Mouse (Mus musculus) heart, embryonic 15.5 days (tissue): ENCODE results near the gene Gsg1l2. TPM values are rescaled to one million over a fixed set of nuclear protein-coding genes. Genes with fewer than 3 reads are reported as not detected.

Experiments used
- ATAC-seq: fragments of 200-750 bp; cut with Nextera tagmentation; replicated peaks from 2 replicates; pipeline ENCODE4 v1.8.0; 2017; ENCODE audit warnings: low read depth, moderate TSS enrichment; ENCODE audit not compliant: insufficient number of reproducible peaks, insufficient read depth, low FRiP score
- H3K27ac ChIP-seq: fragments of 300-500 bp; sonication (generic); 2 replicates; pipeline ENCODE4 v1.5.1; 2015; ENCODE audit warnings: mild to moderate bottlenecking, inconsistent platforms
- H3K27me3 ChIP-seq: fragments of 300-500 bp; sonication (generic); 2 replicates; pipeline ENCODE4 v1.6.1; 2015; ENCODE audit warnings: inconsistent platforms
- H3K36me3 ChIP-seq: fragments of 300-500 bp; sonication (generic); 2 replicates; pipeline ENCODE4 v1.6.1; 2015; ENCODE audit warnings: mild to moderate bottlenecking, inconsistent platforms
- H3K4me1 ChIP-seq: fragments of 300-500 bp; sonication (generic); replicated peaks from 2 replicates; pipeline ENCODE4 v1.6.1; 2015; ENCODE audit warnings: inconsistent platforms
- H3K4me2 ChIP-seq: fragments of 300-500 bp; sonication (generic); 2 replicates; pipeline ENCODE4 v1.6.1; 2015; ENCODE audit warnings: inconsistent platforms, mild to moderate bottlenecking, moderate library complexity
- H3K4me3 ChIP-seq: fragments of 300-500 bp; sonication (generic); 2 replicates; pipeline ENCODE4 v1.5.1; 2015; ENCODE audit warnings: mild to moderate bottlenecking, inconsistent platforms
- H3K9ac ChIP-seq: fragments of 300-500 bp; sonication (generic); 2 replicates; pipeline ENCODE4 v1.6.1; 2015; ENCODE audit warnings: mild to moderate bottlenecking, inconsistent platforms
- H3K9me3 ChIP-seq: fragments of 300-500 bp; sonication (generic); replicated peaks from 2 replicates; pipeline ENCODE4 v1.6.1; 2016; ENCODE audit warnings: inconsistent platforms
- WGBS: fragments of 180-500 bp; shearing (Covaris S2); methylation state at CpG from one replicate; pipeline ENCODE4 v1.1.7; 2015; ENCODE audit warnings: mixed read lengths; 5-methylcytosine and 5-hydroxymethylcytosine counted together
- polyA plus RNA-seq: library from polyadenylated mRNA; unstranded; fragments of >200 nt; fragmentation: Nextera tagmentation; extraction: Ambion mirVana; gene quantifications from 2 replicates; pipeline ENCODE4 v1.2.1, GENCODE M21; 2015

Gsg1l2 gene
- polyA plus RNA-seq, 1 experiment from 2014 or later, result not detected

GRCm38 (mm10) chr11:67771053-67771452, 3.4 kb upstream of the Gsg1l2 start, which contains the start of gene Glp2r:
Gene Glp2r, minus strand, starts transcription at chr11:67771153.
- H3K4me3 ChIP-seq, result no peak within 1 kb of the TSS
- no peaks in the 10 kb centered on the region for H3K36me3 ChIP-seq
- H3K27me3 ChIP-seq, result no peaks in the 10 kb centered on the region
- no peak within 1 kb of the TSS for H3K27ac ChIP-seq
- no peak within 1 kb of the TSS for H3K9ac ChIP-seq
- H3K9me3 ChIP-seq, result no peaks in the 10 kb centered on the region
- WGBS, result 70% methylated on average over 14 of the region's 14 CpGs
- ATAC-seq, result no peak
- no peaks in the 10 kb centered on the region; the same call in 1 of the 2 replicates for H3K4me1 ChIP-seq
- H3K4me2 ChIP-seq, result no peak within 1 kb of the TSS

GRCm38 (mm10) chr11:67771691-67772090, 2.7 kb upstream of the Gsg1l2 start:
- no peaks in the 10 kb centered on the region for H3K36me3 ChIP-seq
- 69% methylated on average over 2 of the region's 2 CpGs for WGBS
- no peaks in the 10 kb centered on the region for H3K27me3 ChIP-seq

GRCm38 (mm10) chr11:67772577-67772976, 1.8 kb upstream of the Gsg1l2 start:
- WGBS, result 22% methylated on average over 8 of the region's 8 CpGs
- H3K4me2 ChIP-seq, result no peak overlapping the region
- no peak for ATAC-seq
- H3K27ac ChIP-seq, result no peak overlapping the region
- H3K4me1 ChIP-seq, result no peaks in the 10 kb centered on the region; the same call in 1 of the 2 replicates
- H3K9me3 ChIP-seq, result no peaks in the 10 kb centered on the region
- H3K27me3 ChIP-seq, result no peaks in the 10 kb centered on the region
- H3K9ac ChIP-seq, result no peak overlapping the region
- H3K36me3 ChIP-seq, result no peaks in the 10 kb centered on the region
- H3K4me3 ChIP-seq, result no peak overlapping the region

More at GRCm38 (mm10) chr11:67771691-67772090, 2.7 kb upstream of the Gsg1l2 start:
- Histone ChIP-seq H3K9ac (no peak overlapping the region), H3K4me3 (no peak overlapping the region), H3K4me2 (no peak overlapping the region), H3K27ac (no peak overlapping the region), H3K9me3 (no peaks in the 10 kb centered on the region), H3K4me1 (no peaks in the 10 kb centered on the region; the same call in 1 of the 2 replicates)
- no peak for ATAC-seq

GRCm38 (mm10) chr11:67790182-67790581, 15.8 kb downstream of the Gsg1l2 start:
- no peak overlapping the region for H3K4me3 ChIP-seq
- no peaks in the 10 kb centered on the region for H3K9me3 ChIP-seq
- WGBS, result 34% methylated on average over 11 of the region's 11 CpGs
- no peaks in the 10 kb centered on the region for H3K27me3 ChIP-seq
- H3K36me3 ChIP-seq, result no peaks in the 10 kb centered on the region
- H3K4me1 ChIP-seq, result peaks cover 10% of the 10 kb centered on the region
- peak overlapping the region; percentile 77 for H3K27ac ChIP-seq
- no peak overlapping the region for H3K4me2 ChIP-seq
- ATAC-seq, result peak; percentile 85
- no peak overlapping the region for H3K9ac ChIP-seq

GRCm38 (mm10) chr11:67797931-67798330, 23.5 kb downstream of the Gsg1l2 start, which contains the start of gene Dhrs7c:
Gene Dhrs7c, plus strand, starts transcription at chr11:67798187.
- peak within 1 kb of the TSS; percentile 36 for H3K4me3 ChIP-seq
- peak within 1 kb of the TSS; percentile 55 for H3K4me2 ChIP-seq
- H3K27ac ChIP-seq, result peak within 1 kb of the TSS; percentile 74
- no peaks in the 10 kb centered on the region for H3K9me3 ChIP-seq
- H3K9ac ChIP-seq, result peak within 1 kb of the TSS; percentile 37; the same call in 1 of the 2 replicates
- no peaks in the 10 kb centered on the region for H3K36me3 ChIP-seq
- H3K27me3 ChIP-seq, result no peaks in the 10 kb centered on the region
- peaks cover 42% of the 10 kb centered on the region for H3K4me1 ChIP-seq
- peak; percentile 70; the same call in 1 of the 2 replicates for ATAC-seq
- WGBS, result 31% methylated on average over 7 of the region's 7 CpGs

- Histone ChIP-seq H3K27me3 (no peaks in the 10 kb centered on the region), H3K4me1 (peaks cover 42% of the 10 kb centered on the region), H3K36me3 (no peaks in the 10 kb centered on the region), H3K9me3 (no peaks in the 10 kb centered on the region), H3K27ac (no peak overlapping the region), H3K9ac (no peak overlapping the region), H3K4me3 (no peak overlapping the region), H3K4me2 (0 out of 2 replicates have a peak overlapping the region, but pooled peaks have one; percentile 55)
- no peak for ATAC-seq
These were observed 25.8 kb downstream of the Gsg1l2 start for GRCm38 (mm10) chr11:67800130-67800723.

GRCm38 (mm10) chr11:67801169-67801568, 26.8 kb downstream of the Gsg1l2 start:
- WGBS, result 39% methylated on average over 8 of the region's 8 CpGs
- Histone ChIP-seq H3K27me3 (no peaks in the 10 kb centered on the region), H3K27ac (no peak overlapping the region), H3K9me3 (no peaks in the 10 kb centered on the region), H3K4me2 (no peak overlapping the region), H3K9ac (no peak overlapping the region), H3K4me3 (no peak overlapping the region), H3K4me1 (peaks cover 38% of the 10 kb centered on the region), H3K36me3 (no peaks in the 10 kb centered on the region)
- no peak for ATAC-seq

- peaks cover 15% of the 10 kb centered on the region for H3K4me1 ChIP-seq
- no peak overlapping the region for H3K4me2 ChIP-seq
- no peak overlapping the region for H3K9ac ChIP-seq
- ATAC-seq, result no peak
- H3K27ac ChIP-seq, result no peak overlapping the region
- no peak overlapping the region for H3K4me3 ChIP-seq
- H3K36me3 ChIP-seq, result no peaks in the 10 kb centered on the region
- WGBS, result 90% methylated on average over 1 of the region's 1 CpGs
- no peaks in the 10 kb centered on the region for H3K27me3 ChIP-seq
- H3K9me3 ChIP-seq, result no peaks in the 10 kb centered on the region
These were observed 31.1 kb downstream of the Gsg1l2 start for GRCm38 (mm10) chr11:67805538-67805937.

- no peaks in the 10 kb centered on the region for H3K9me3 ChIP-seq
- H3K36me3 ChIP-seq, result no peaks in the 10 kb centered on the region
- peaks cover 3% of the 10 kb centered on the region for H3K4me1 ChIP-seq
- H3K27me3 ChIP-seq, result no peaks in the 10 kb centered on the region
- 76% methylated on average over 11 of the region's 11 CpGs for WGBS
- no peak overlapping the region for H3K4me2 ChIP-seq
- H3K4me3 ChIP-seq, result no peak overlapping the region
- no peak for ATAC-seq
- no peak overlapping the region for H3K27ac ChIP-seq
- H3K9ac ChIP-seq, result no peak overlapping the region
These were observed 32.6 kb downstream of the Gsg1l2 start for GRCm38 (mm10) chr11:67806832-67807597.

GRCm38 (mm10) chr11:67808051-67808450, 33.6 kb downstream of the Gsg1l2 start:
- Histone ChIP-seq H3K9ac (no peak overlapping the region), H3K27ac (no peak overlapping the region), H3K4me2 (no peak overlapping the region), H3K27me3 (no peaks in the 10 kb centered on the region), H3K36me3 (no peaks in the 10 kb centered on the region), H3K9me3 (no peaks in the 10 kb centered on the region), H3K4me1 (peaks cover 3% of the 10 kb centered on the region), H3K4me3 (no peak overlapping the region)
- ATAC-seq, result no peak
- 57% methylated on average over 5 of the region's 5 CpGs for WGBS

GRCm38 (mm10) chr11:67811535-67811934, 37.1 kb downstream of the Gsg1l2 start:
- no peak for ATAC-seq

More at GRCm38 (mm10) chr11:67811535-67811934, 37.1 kb downstream of the Gsg1l2 start:
- H3K27ac ChIP-seq, result no peak overlapping the region
- no peaks in the 10 kb centered on the region for H3K36me3 ChIP-seq
- no peaks in the 10 kb centered on the region for H3K27me3 ChIP-seq
- H3K9ac ChIP-seq, result no peak overlapping the region
- H3K4me1 ChIP-seq, result peaks cover 3% of the 10 kb centered on the region; the same call in 1 of the 2 replicates
- no peak overlapping the region for H3K4me3 ChIP-seq
- 67% methylated on average over 6 of the region's 6 CpGs for WGBS
- H3K4me2 ChIP-seq, result no peak overlapping the region
- no peaks in the 10 kb centered on the region for H3K9me3 ChIP-seq
